Mouse (Mus musculus): ENCODE results near the gene Necab3. TPM values are rescaled to one million over a fixed set of nuclear protein-coding genes. Genes with fewer than 3 reads are reported as not detected.

The Necab3 gene
- polyA plus RNA-seq, 1 experiment from 2014 or later: 0.40 TPM

GRCm38 (mm10) chr2:154571976-154572375, 13.3 kb upstream of the Necab3 start:
- no peaks in the 10 kb centered on the region for H3K9me3 ChIP-seq (replicated peaks)
- no peak overlapping the region for H3K4me3 ChIP-seq (replicated peaks)
- no peaks in the 10 kb centered on the region for H3K27me3 ChIP-seq
- no peak overlapping the region for H3K9ac ChIP-seq
- no peak overlapping the region for H3K4me2 ChIP-seq
- 62% methylated on average over 8 of the region's 8 CpGs for WGBS (ENCODE audit: insufficient replicate concordance)
- ATAC-seq (ENCODE audit: insufficient read depth): no peak
- H3K4me1 ChIP-seq (replicated peaks): peaks cover 42% of the 10 kb centered on the region
- H3K36me3 ChIP-seq (replicated peaks): peaks cover under 1% of the 10 kb centered on the region; the same call in 1 of the 2 replicates
- H3K27ac ChIP-seq (replicated peaks): no peak overlapping the region

GRCm38 (mm10) chr2:154571266-154571665, 12.6 kb upstream of the Necab3 start:
- Histone ChIP-seq H3K4me2 (peak overlapping the region; percentile 96), H3K27me3 (no peaks in the 10 kb centered on the region), H3K9me3 (replicated peaks) (no peaks in the 10 kb centered on the region), H3K4me1 (replicated peaks) (peaks cover 49% of the 10 kb centered on the region), H3K27ac (replicated peaks) (no peak overlapping the region), H3K9ac (0 out of 2 replicates have a peak overlapping the region, but pooled peaks have one; percentile 48), H3K36me3 (replicated peaks) (peaks cover 6% of the 10 kb centered on the region; the same call in 1 of the 2 replicates), H3K4me3 (replicated peaks) (no peak overlapping the region)
- WGBS (ENCODE audit: insufficient replicate concordance): 37% methylated on average over 4 of the region's 4 CpGs
- ATAC-seq (ENCODE audit: insufficient read depth): no peak

GRCm38 (mm10) chr2:154570666-154571065, 12.0 kb upstream of the Necab3 start:
- ATAC-seq (ENCODE audit: insufficient read depth): no peak
- Histone ChIP-seq H3K4me1 (replicated peaks) (peaks cover 55% of the 10 kb centered on the region), H3K4me3 (replicated peaks) (peak overlapping the region; percentile 87), H3K36me3 (replicated peaks) (peaks cover 9% of the 10 kb centered on the region; the same call in 1 of the 2 replicates), H3K4me2 (peak overlapping the region; percentile 96), H3K27me3 (no peaks in the 10 kb centered on the region), H3K9me3 (replicated peaks) (no peaks in the 10 kb centered on the region), H3K27ac (replicated peaks) (peak overlapping the region; percentile 69), H3K9ac (peak overlapping the region; percentile 48)
- WGBS (ENCODE audit: insufficient replicate concordance): 36% methylated on average over 4 of the region's 4 CpGs

DNA sequence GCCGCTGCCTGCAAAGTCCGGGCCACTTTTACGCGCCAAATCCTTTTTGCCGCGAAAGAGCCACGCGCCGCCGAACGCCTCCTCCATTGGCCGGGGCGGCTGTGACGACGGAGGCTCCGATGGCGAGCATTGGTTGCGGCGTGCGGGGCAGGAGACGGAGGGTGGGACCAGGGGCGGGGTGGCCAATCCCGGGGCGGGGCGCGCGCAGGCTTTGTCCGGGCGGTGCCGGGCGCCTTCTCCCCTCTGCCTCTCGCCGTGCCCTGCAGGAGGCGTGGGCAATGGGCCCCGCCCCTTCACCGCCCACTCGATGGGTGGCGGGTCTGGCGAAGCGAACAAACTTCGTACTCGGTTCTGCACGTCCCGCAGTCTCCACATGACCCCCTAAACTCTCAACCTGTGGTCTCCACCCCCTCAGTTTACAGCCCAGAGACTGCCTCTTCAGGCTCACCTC, 11.2 kb upstream of the Necab3 start, which contains the start of gene E2f1:
Gene E2f1, minus strand, starts transcription at position 57 of the 451 bp plus-strand sequence.
- peak within 1 kb of the TSS; percentile 77 for H3K9ac ChIP-seq
- peak within 1 kb of the TSS; percentile 96 for H3K4me2 ChIP-seq
- H3K36me3 ChIP-seq (replicated peaks): peaks cover 13% of the 10 kb centered on the region; the same call in 1 of the 2 replicates
- ATAC-seq (ENCODE audit: insufficient read depth): peak; percentile 95
- H3K9me3 ChIP-seq (replicated peaks): no peaks in the 10 kb centered on the region
- H3K4me1 ChIP-seq (replicated peaks): peaks cover 62% of the 10 kb centered on the region
- peak within 1 kb of the TSS; percentile 87 for H3K4me3 ChIP-seq (replicated peaks)
- 0% methylated on average over 42 of the region's 44 CpGs for WGBS (ENCODE audit: insufficient replicate concordance)
- no peaks in the 10 kb centered on the region for H3K27me3 ChIP-seq
- H3K27ac ChIP-seq (replicated peaks): peak within 1 kb of the TSS; percentile 90

- WGBS (ENCODE audit: insufficient replicate concordance): under 1% methylated on average over 47 of the region's 70 CpGs
- Histone ChIP-seq H3K27ac (replicated peaks) (peak overlapping the region; percentile 90), H3K9me3 (replicated peaks) (no peaks in the 10 kb centered on the region), H3K4me2 (peak overlapping the region; percentile 96), H3K9ac (peak overlapping the region; percentile 77), H3K4me3 (replicated peaks) (peak overlapping the region; percentile 87), H3K36me3 (replicated peaks) (peaks cover 19% of the 10 kb centered on the region), H3K4me1 (replicated peaks) (peaks cover 67% of the 10 kb centered on the region), H3K27me3 (no peaks in the 10 kb centered on the region)
- peak; percentile 84 for ATAC-seq (ENCODE audit: insufficient read depth)
Measured at GRCm38 (mm10) chr2:154569071-154569748, 10.5 kb upstream of the Necab3 start.

DNA sequence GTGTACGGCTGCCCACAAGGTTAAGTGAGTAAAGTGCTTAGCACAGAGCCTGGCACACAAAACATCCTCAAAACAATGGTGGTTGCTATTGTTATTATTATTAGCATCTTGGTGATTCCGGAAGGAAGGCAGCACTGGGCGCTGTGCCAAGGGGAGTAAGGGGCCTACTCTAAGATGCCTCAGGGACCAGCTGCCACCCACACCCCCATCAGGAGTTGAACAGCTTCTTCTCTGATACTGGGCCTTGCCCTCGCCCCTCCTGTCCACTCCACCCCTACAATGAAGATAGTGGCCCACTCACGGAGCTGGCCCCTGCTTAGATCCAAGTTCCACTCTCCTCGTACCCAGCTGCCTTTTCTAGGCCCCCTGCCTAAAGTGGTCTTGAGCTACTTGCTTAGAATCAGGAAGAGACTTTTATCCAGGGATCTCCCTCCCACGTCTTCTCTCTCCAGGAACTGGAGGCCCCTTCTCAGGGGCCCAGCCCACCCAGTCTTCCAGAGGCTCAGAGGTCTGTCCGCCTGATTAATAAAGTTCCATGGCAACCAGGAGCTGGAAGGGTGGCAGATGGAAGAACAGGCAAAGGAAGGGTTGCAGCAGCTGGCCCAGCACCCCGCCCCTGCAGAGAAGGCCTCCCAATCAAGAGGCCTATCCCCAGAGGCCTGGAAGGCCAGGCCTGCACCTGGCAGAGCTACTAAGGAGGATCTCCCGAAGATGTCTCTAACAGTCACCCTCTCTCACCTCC, 9.8 kb upstream of the Necab3 start:
- Histone ChIP-seq H3K4me3 (replicated peaks) (peak overlapping the region; percentile 87), H3K4me1 (replicated peaks) (peaks cover 65% of the 10 kb centered on the region), H3K9ac (peak overlapping the region; percentile 77), H3K36me3 (replicated peaks) (peaks cover 26% of the 10 kb centered on the region), H3K27ac (replicated peaks) (peak overlapping the region; percentile 90), H3K4me2 (peak overlapping the region; percentile 96), H3K27me3 (no peaks in the 10 kb centered on the region), H3K9me3 (replicated peaks) (no peaks in the 10 kb centered on the region)
- 10% methylated on average over 10 of the region's 10 CpGs for WGBS (ENCODE audit: insufficient replicate concordance)
- ATAC-seq (ENCODE audit: insufficient read depth): peak; percentile 9

DNA sequence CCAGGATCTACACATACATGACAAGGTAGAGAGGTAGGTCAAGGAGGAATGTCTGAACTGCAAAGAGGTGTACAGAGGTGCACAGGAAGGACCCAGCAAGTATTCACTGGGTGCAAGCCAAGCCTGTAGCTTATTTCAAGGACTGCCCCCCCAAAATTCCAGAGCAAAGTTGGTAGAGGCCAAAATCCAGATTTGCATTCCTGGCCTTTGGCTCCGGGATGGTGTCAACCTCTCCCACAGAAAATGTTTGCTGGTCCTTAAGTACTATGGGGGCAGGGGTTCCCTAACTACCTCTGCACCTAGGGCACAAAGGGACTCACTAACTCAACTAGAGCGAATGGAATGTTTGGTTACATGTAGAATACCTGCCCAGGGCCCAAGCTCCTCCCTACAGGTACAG, 9.1 kb upstream of the Necab3 start:
- H3K9me3 ChIP-seq (replicated peaks): no peaks in the 10 kb centered on the region
- H3K27me3 ChIP-seq: no peaks in the 10 kb centered on the region
- peak overlapping the region; percentile 96 for H3K4me2 ChIP-seq
- peak overlapping the region; percentile 90 for H3K27ac ChIP-seq (replicated peaks)
- H3K4me3 ChIP-seq (replicated peaks): peak overlapping the region; percentile 87
- 71% methylated on average over 2 of the region's 2 CpGs for WGBS (ENCODE audit: insufficient replicate concordance)
- peaks cover 34% of the 10 kb centered on the region for H3K36me3 ChIP-seq (replicated peaks)
- no peak for ATAC-seq (ENCODE audit: insufficient read depth)
- peaks cover 65% of the 10 kb centered on the region for H3K4me1 ChIP-seq (replicated peaks)
- H3K9ac ChIP-seq: peak overlapping the region; percentile 77; the same call in 1 of the 2 replicates

DNA sequence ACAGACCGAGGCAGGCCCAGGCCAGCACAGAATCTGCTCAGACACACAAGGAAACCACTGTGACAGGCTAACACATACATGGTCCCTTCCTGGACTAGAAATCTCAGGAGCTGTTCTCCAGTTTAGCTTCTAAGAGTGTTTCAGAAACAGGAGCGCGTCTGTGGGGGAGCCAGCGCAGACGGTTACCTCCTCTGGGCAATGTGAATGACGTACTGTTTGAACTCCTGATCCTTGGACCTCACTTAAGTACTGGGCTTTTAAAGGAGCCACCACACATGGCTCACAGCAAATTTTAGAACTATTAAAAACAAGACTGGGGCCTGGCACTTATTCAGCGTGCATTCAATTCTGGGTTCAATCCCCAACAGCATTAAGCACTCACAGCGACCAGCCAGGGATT, 8.0 kb upstream of the Necab3 start:
- no peak overlapping the region for H3K27ac ChIP-seq (replicated peaks)
- no peaks in the 10 kb centered on the region for H3K27me3 ChIP-seq
- WGBS (ENCODE audit: insufficient replicate concordance): 80% methylated on average over 8 of the region's 8 CpGs
- peak overlapping the region; percentile 20 for H3K4me2 ChIP-seq
- H3K36me3 ChIP-seq (replicated peaks): peaks cover 43% of the 10 kb centered on the region
- no peaks in the 10 kb centered on the region for H3K9me3 ChIP-seq (replicated peaks)
- no peak overlapping the region for H3K9ac ChIP-seq
- peaks cover 64% of the 10 kb centered on the region for H3K4me1 ChIP-seq (replicated peaks)
- 0 out of 2 replicates have a peak overlapping the region, but pooled peaks have one; percentile 3 for H3K4me3 ChIP-seq (replicated peaks)
- no peak for ATAC-seq (ENCODE audit: insufficient read depth)

DNA sequence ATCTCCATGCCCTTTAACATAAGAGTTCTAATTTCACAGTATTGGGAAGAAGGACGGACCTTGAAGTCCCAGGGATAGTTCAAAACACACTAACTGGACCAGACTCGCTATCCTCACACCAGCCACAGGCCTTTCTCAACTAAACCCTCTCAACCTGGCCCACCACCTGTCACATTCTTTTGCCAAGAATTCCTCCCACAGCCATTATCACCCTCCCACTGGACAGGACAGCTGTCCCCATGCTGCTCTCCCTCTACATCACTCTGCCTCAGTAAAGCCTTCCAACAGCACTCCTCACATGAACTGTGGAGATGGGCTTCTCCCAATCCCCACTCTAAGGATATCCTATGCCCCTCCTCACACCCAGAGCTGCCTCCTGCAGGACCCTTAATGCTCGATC, 6.9 kb upstream of the Necab3 start:
- peaks cover 53% of the 10 kb centered on the region for H3K4me1 ChIP-seq (replicated peaks)
- no peak overlapping the region for H3K9ac ChIP-seq
- H3K4me2 ChIP-seq: no peak overlapping the region
- no peaks in the 10 kb centered on the region for H3K9me3 ChIP-seq (replicated peaks)
- no peak overlapping the region for H3K27ac ChIP-seq (replicated peaks)
- no peak overlapping the region for H3K4me3 ChIP-seq (replicated peaks)
- no peaks in the 10 kb centered on the region for H3K27me3 ChIP-seq
- no peak for ATAC-seq (ENCODE audit: insufficient read depth)
- H3K36me3 ChIP-seq (replicated peaks): peaks cover 54% of the 10 kb centered on the region
- 81% methylated on average over 3 of the region's 3 CpGs for WGBS (ENCODE audit: insufficient replicate concordance)

DNA sequence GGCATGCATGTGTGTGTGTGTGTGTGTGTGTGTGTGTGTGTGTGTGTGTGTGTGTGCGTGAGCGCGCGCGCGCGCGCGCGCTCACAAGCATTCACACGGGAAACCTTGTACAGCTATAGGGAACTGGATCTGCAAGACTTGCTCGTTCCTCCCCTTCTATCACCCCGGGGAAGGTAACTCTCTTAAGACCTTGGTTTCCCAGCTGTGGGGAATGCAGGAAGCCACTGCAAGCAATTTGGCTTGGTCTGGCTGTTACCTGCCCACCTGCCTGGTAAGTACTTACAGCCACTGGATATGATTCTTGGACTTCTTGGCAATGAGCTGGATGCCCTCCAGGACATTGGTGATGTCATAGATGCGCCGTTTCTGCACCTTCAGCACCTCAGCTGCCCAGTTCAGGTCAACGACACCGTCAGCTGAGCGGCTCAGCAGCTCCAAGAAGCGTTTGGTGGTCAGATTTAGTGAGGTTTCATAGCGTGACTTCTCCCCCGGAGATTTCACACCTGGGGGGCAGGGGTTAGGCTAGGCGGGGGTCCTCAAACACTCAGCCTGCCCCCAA, 5.0 kb upstream of the Necab3 start:
- WGBS (ENCODE audit: insufficient replicate concordance): 88% methylated on average over 22 of the region's 22 CpGs
- H3K4me1 ChIP-seq (replicated peaks): peaks cover 52% of the 10 kb centered on the region
- H3K27me3 ChIP-seq: no peaks in the 10 kb centered on the region
- H3K27ac ChIP-seq (replicated peaks): no peak overlapping the region
- H3K4me3 ChIP-seq (replicated peaks): no peak overlapping the region
- no peak overlapping the region for H3K4me2 ChIP-seq
- no peak for ATAC-seq (ENCODE audit: insufficient read depth)
- no peaks in the 10 kb centered on the region for H3K9me3 ChIP-seq (replicated peaks)
- H3K9ac ChIP-seq: no peak overlapping the region
- peaks cover 57% of the 10 kb centered on the region for H3K36me3 ChIP-seq (replicated peaks)

Data from liver, embryonic 15.5 days (tissue).